Mouse (Mus musculus): ENCODE measurements at regions not wholly inside any gene's neighbourhood (a gene's known extent, or its start where the extent isn't known, plus 50 kb on each side); places are given as distances from the start of the nearest gene placed in this dataset.

GRCm38 (mm10) chr8:12135392-12136177, 143.0 kb upstream of the A230072I06Rik start:
- DNase-seq (ENCODE audit: low read depth in 2 of 2, low spot score in 2 of 2), result no peak

DNA sequence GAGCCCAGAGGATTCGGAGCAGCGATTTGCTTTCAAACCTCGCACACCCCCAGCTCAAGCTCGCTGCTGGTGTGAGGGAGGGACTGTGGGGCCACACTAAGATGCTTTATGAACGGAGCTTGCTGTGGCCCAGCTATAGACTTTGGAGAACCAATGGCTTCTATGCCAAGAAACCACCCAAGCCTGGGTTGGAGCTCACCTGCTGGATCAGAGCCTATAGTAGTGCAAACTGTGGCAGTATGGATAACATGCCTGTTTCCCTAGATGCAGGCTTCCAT, 142.5 kb upstream of the A230072I06Rik start:
- no peak for DNase-seq (ENCODE audit: low read depth in 2 of 2, low spot score in 2 of 2)

DNA sequence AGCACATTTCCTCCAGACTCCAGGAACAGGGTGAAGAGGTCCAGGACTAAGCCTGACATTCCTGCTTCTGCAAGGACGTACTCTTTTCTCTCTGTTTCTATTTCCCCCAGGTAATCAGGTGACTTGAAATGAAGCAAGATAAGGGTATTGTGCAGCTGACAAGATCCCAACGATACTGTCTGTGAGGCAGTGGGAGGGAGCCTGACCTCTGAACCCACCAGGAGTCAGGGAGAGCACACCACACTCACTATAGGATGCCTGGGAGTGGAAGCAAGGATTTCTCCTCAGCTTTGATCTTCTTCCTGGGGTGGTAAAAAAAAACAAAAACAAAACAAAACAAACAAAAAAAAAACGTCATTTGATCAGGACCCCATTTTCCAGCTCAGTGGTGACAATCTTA, 141.1 kb upstream of the A230072I06Rik start:
- DNase-seq (ENCODE audit: low read depth in 2 of 2, low spot score in 2 of 2), result no peak

GRCm38 (mm10) chr8:12137913-12138312, 140.7 kb upstream of the A230072I06Rik start:
- DNase-seq (ENCODE audit: low read depth in 2 of 2, low spot score in 2 of 2), result no peak

GRCm38 (mm10) chr8:12151679-12152078, 126.9 kb upstream of the A230072I06Rik start:
- DNase-seq (ENCODE audit: low read depth in 2 of 2, low spot score in 2 of 2), result no peak

GRCm38 (mm10) chr8:12152825-12153224, 125.8 kb upstream of the A230072I06Rik start:
- DNase-seq (ENCODE audit: low read depth in 2 of 2, low spot score in 2 of 2), result no peak

- DNase-seq (ENCODE audit: low read depth in 2 of 2, low spot score in 2 of 2), result no peak
Observed at GRCm38 (mm10) chr8:12156893-12157292, 121.7 kb upstream of the A230072I06Rik start.

DNA sequence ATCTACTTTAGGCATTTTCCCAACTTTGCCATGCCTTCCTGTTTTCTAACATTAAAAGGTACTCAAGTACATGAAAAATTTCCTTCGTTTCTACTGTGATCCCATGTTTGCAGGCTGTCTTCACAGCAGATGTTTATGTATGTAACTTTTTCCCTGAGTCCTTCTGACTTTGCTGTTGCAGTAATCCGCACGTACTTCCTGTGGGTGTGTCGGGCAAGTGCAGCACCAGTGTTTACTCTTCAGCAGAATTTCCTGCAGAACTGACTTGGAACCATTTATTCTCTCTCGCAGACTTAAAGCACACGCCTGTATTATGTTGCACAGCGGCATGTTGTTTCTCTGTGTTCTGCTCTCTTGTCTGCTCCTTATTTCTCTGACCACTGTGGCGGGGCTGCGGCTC, 120.4 kb upstream of the A230072I06Rik start:
- no peak for DNase-seq (ENCODE audit: low read depth in 2 of 2, low spot score in 2 of 2)

GRCm38 (mm10) chr8:12162921-12163705, 115.5 kb upstream of the A230072I06Rik start:
- DNase-seq (ENCODE audit: low read depth in 2 of 2, low spot score in 2 of 2), result no peak

- DNase-seq (ENCODE audit: low read depth in 2 of 2, low spot score in 2 of 2), result no peak
Observed at GRCm38 (mm10) chr8:12165487-12166152, 113.0 kb upstream of the A230072I06Rik start.

GRCm38 (mm10) chr8:12171788-12172187, 106.8 kb upstream of the A230072I06Rik start:
- DNase-seq (ENCODE audit: low read depth in 2 of 2, low spot score in 2 of 2), result no peak

DNA sequence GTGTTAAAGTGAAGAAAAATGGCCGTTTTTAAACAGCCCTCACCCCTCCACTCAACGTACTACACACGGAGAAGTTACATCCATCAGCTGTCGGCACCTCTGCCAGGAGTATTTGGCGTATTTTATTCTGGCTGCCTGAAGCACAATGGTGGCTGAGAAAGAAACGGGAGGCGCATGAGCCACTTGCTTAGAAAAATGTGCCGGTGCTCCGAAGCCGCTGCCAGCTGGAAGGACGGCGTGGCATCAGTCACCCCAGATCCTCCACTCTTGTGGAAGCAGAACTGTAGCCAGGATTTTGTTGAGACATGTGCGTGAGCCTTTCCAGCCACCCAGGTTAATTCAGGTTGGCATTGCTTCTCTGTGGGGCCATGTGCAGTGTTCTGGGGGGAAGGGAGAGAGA, 103.1 kb upstream of the A230072I06Rik start:
- no peak for DNase-seq (ENCODE audit: low read depth in 2 of 2, low spot score in 2 of 2)

GRCm38 (mm10) chr8:12184666-12185065, 94.0 kb upstream of the A230072I06Rik start:
- no peak for DNase-seq (ENCODE audit: low read depth in 2 of 2, low spot score in 2 of 2)

DNA sequence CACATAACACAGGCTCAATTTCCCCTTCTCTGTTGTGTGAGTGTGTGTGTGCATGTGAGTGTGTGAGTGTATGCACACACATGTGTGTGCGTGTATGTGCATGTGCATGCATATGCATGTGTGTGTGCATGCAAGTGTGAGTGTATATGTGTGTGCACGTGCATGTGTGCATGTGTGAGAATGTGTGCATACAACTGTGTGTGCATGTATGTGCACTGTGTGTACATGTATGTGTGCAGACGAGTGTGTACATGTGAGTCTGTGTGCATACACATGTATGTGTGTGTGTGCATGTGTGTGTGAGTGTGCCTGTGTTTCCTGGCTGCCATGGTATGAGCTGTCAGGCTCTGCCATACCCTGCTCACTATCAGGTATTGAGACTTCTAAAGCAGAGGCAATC, 91.3 kb upstream of the A230072I06Rik start:
- DNase-seq (ENCODE audit: low read depth in 2 of 2, low spot score in 2 of 2), result no peak

- DNase-seq (ENCODE audit: low read depth in 2 of 2, low spot score in 2 of 2), result no peak
Observed at GRCm38 (mm10) chr8:12188451-12188850, 90.2 kb upstream of the A230072I06Rik start.

DNA sequence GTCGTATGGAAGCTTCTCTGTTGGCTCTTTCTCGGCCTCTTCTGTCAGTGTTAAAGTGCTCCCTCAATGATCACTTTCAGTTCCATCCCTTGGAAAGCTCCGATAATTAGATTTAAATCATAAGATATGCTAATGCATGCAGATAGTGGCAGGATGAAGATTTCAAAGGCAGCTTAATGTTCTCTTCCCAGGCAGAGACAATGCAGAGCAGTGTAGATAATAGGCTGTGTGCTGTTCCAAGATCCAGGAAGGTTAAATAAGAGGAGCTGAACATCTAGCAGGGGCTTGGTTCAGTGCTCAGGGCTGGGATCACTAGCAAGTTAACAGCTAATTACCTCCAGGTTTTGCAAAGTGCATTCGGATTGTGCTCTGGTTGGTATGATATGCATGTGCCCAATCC, 89.7 kb upstream of the A230072I06Rik start:
- DNase-seq (ENCODE audit: low read depth in 2 of 2, low spot score in 2 of 2), result no peak

DNA sequence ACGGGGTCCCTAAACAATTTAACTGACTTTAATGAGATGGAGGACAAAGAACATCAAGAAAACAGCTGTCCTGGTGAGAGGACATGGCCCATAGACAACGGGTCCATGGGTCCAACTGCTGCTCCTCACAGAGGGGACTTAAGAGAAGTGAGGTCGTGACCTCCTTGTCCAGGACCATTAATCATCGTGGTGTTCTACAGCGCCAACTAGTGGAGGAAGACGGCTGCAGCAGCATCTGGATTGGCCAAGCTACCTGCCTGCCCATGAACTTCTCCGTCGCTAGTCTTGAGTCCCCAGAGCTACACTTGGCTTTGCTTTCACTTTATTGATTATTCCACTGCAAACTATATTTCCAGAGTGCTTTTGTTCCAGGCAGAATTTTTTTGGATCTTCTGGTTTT, 86.6 kb upstream of the A230072I06Rik start:
- no peak for DNase-seq (ENCODE audit: low read depth in 2 of 2, low spot score in 2 of 2)

DNA sequence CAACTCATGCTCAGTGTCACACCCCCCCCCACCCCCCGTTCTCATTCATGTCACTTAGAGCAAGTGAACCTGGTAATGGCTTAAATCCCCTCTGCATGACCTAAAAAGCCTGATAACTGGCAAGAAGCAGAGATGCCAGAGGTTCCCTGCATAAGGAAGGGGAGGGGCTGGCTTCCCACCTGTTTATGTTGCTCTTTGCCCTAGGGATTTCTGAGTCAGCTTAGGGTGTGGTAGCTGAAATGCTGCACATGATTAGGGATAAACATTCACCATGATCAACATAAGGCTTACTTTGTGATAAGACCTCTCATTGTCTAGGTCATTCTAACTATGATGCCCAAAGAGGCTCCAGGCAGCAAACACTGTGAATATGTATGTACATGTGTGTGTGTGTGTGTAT, 72.7 kb upstream of the A230072I06Rik start:
- no peak for DNase-seq (ENCODE audit: low read depth in 2 of 2, low spot score in 2 of 2)

DNA sequence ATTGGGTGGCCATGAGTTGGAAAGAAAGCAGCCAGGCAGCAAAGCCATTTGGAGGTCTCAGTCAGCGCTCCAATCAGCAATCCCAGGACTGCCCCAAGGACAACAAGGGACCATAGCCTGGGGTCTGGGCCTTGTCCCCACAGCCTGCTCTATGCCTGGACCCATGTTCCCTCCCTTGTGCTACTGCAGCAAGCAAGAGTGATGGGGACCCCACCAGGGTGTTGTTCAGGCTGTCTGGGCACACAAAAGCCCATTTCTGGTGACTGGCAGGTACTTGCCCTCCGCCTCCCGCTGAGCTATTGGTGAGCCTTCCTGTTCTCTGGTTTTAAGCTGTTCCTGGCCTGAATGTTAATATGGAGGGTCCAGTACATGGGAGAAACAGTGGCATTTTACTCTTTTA, 71.2 kb upstream of the A230072I06Rik start:
- DNase-seq (ENCODE audit: low read depth in 2 of 2, low spot score in 2 of 2), result no peak

DNA sequence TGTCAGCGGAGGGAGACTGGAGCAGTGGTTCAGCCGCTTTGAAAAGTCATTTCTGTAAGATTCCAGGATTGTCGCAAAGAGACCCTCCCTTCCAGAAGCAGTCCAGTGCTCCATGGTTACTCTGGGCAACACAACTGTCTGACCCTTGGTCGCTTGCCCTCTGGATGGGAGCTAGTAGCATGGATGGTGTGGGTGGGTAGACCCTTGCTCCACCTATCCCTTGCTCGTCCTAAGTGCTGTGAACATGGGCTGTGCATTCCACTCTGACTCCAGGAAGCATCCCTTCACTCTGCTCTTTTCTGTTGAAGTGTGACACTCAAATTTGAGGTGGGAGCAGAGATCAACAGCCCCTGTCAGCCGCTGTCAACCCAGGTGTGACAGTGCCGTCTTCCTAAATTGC, 64.8 kb upstream of the A230072I06Rik start:
- DNase-seq (ENCODE audit: low read depth in 2 of 2, low spot score in 2 of 2), result no peak

DNA sequence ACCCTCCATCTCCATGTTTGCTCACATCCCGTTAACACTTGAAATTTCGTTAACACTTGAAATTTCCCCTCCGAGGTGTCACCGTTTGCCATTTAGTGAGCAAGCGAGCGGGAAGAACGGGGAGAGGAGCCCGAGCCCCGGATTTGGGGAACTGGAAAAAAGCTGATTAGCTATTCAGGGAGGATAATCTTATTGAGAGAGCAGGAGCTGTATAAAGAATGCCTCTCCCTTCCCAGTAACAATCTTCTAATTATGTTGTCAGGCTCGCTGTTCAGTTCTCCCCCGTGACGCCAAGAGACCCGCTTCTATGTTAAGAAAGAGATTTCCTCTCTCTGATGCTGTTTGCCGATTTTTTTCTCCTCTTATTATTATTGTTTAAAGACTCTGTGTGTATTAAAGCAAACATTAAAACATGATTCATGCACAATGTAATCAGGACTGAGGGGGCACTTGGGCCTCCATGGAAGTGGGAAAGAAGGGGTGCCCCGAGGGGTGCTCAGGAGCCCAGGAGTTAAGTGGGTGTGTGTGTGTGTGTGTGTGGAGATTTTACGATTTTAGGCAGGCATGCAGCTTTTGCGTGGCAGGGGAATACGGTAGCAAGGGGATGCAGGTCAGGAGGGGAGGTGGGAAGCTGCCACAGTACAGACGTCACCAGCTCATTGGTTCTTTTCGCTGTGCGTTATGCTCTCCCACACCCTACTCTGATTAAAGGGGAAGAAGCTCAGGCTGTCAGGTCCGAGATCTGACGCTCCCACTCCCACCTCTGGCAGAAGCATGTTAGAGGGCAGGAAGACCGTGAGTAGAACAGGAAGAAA, 64.2 kb upstream of the A230072I06Rik start:
- no peak for DNase-seq (ENCODE audit: low read depth in 2 of 2, low spot score in 2 of 2)

All from CD8-positive naive resting alpha-beta T cell, adult 2 months (primary cell).